Mouse (Mus musculus): ENCODE results near the gene Grik4.

Gene Grik4

GRCm38 (mm10) chr9:42736697-42737335 lies 207.5 kb downstream of the Grik4 start:
- DNase-seq = no peak

- no peak for DNase-seq
Measured at GRCm38 (mm10) chr9:42735086-42735485, 209.2 kb downstream of the Grik4 start.

GRCm38 (mm10) chr9:42732731-42733318 lies 211.5 kb downstream of the Grik4 start:
- no peak for DNase-seq

GRCm38 (mm10) chr9:42728472-42728871 lies 215.8 kb downstream of the Grik4 start:
- no peak for DNase-seq

GRCm38 (mm10) chr9:42727661-42728060 lies 216.6 kb downstream of the Grik4 start:
- DNase-seq = no peak

- DNase-seq = no peak
Measured at GRCm38 (mm10) chr9:42727186-42727585, 217.1 kb downstream of the Grik4 start.

GRCm38 (mm10) chr9:42724099-42724498 lies 220.2 kb downstream of the Grik4 start:
- no peak for DNase-seq

- no peak for DNase-seq
Measured at GRCm38 (mm10) chr9:42722501-42722900, 221.8 kb downstream of the Grik4 start.

- DNase-seq = no peak
Measured at GRCm38 (mm10) chr9:42721718-42722117, 222.6 kb downstream of the Grik4 start.

GRCm38 (mm10) chr9:42721146-42721545 lies 223.1 kb downstream of the Grik4 start:
- no peak for DNase-seq

- DNase-seq = no peak
Measured at GRCm38 (mm10) chr9:42713912-42714311, 230.4 kb downstream of the Grik4 start.

GRCm38 (mm10) chr9:42705848-42706247 lies 238.4 kb downstream of the Grik4 start:
- DNase-seq = no peak

GRCm38 (mm10) chr9:42703191-42703854 lies 241.0 kb downstream of the Grik4 start:
- DNase-seq = no peak

- no peak for DNase-seq
Measured at GRCm38 (mm10) chr9:42702231-42703132, 241.8 kb downstream of the Grik4 start.

GRCm38 (mm10) chr9:42701729-42702128 lies 242.6 kb downstream of the Grik4 start:
- no peak for DNase-seq

- no peak for DNase-seq
Measured at GRCm38 (mm10) chr9:42693024-42693423, 251.3 kb downstream of the Grik4 start.

- peak; percentile 69 for DNase-seq
Measured at GRCm38 (mm10) chr9:42688143-42688542, 256.1 kb downstream of the Grik4 start.

- DNase-seq = no peak
Measured at GRCm38 (mm10) chr9:42686104-42686503, 258.2 kb downstream of the Grik4 start.

- no peak for DNase-seq
Measured at GRCm38 (mm10) chr9:42674017-42674412, 270.3 kb downstream of the Grik4 start.

GRCm38 (mm10) chr9:42673385-42674016 lies 270.8 kb downstream of the Grik4 start:
- DNase-seq = no peak

GRCm38 (mm10) chr9:42672982-42673381 lies 271.3 kb downstream of the Grik4 start:
- no peak for DNase-seq

- peak; percentile 49 for DNase-seq
Measured at GRCm38 (mm10) chr9:42670619-42671018, 273.7 kb downstream of the Grik4 start.

GRCm38 (mm10) chr9:42661481-42661880 lies 282.8 kb downstream of the Grik4 start:
- no peak for DNase-seq

All from right cerebral cortex, postnatal 4 days (tissue).